Mouse (Mus musculus) ES-E14 (cell line): ENCODE data around the gene Fhad1. TPM values are rescaled to one million over a fixed set of nuclear protein-coding genes. Genes with fewer than 3 reads are reported as not detected.

Experiments used
- DNase-seq: peaks from one replicate; pipeline ENCODE4 v3.0.0-alpha.2; 2013; ENCODE audit warnings: low read depth, low spot score
- H3K27ac ChIP-seq: 2 replicates; pipeline ENCODE4 v1.5.1; 2012; ENCODE audit warnings: low read depth, mild to moderate bottlenecking, low read length, moderate library complexity, mixed read lengths; ENCODE audit not compliant: poor library complexity, insufficient read depth, severe bottlenecking
- H3K36me3 ChIP-seq: 2 replicates; pipeline ENCODE4 v1.6.1; 2012; ENCODE audit warnings: mild to moderate bottlenecking, low read length, moderate library complexity, mixed read lengths; ENCODE audit not compliant: control insufficient read depth, poor library complexity, insufficient read depth, severe bottlenecking
- H3K4me1 ChIP-seq, 2 experiments: fragments of 150-350 bp in 1 of 2; sonication (generic) in 1 of 2; 2 replicates each; pipeline ENCODE4 v1.6.1; 2012; ENCODE audit warnings: low read length in 2 of 2, mild to moderate bottlenecking in 1 of 2, mixed read lengths in 1 of 2; ENCODE audit not compliant: control insufficient read depth in 2 of 2, insufficient read depth in 2 of 2, poor library complexity in 1 of 2
- H3K4me3 ChIP-seq, 2 experiments: fragments of 150-350 bp in 1 of 2; sonication (generic) in 1 of 2; 2 replicates each; pipeline ENCODE4 v1.5.1; 2012; ENCODE audit warnings: low read length in 2 of 2, low read depth in 1 of 2, mild to moderate bottlenecking in 1 of 2, mixed read lengths in 1 of 2; ENCODE audit not compliant: insufficient read depth in 1 of 2, poor library complexity in 1 of 2, severe bottlenecking in 1 of 2
- H3K9ac ChIP-seq: 2 replicates; pipeline ENCODE4 v1.6.1; 2012; ENCODE audit warnings: low read depth, mild to moderate bottlenecking, low read length, mixed read lengths; ENCODE audit not compliant: poor library complexity, insufficient read depth, severe bottlenecking
- H3K9me3 ChIP-seq: fragments of 150-350 bp; sonication (generic); 2 replicates; pipeline ENCODE4 v1.6.1; 2012; ENCODE audit warnings: low read depth, mild to moderate bottlenecking, low read length; ENCODE audit not compliant: control insufficient read depth, insufficient read depth
- CHD2 ChIP-seq: IDR thresholded peaks from 2 replicates; pipeline ENCODE4 v1.6.1; 2014; ENCODE audit warnings: mild to moderate bottlenecking, low read depth, low read length, inconsistent platforms
- HCFC1 ChIP-seq: IDR thresholded peaks from 2 replicates; pipeline ENCODE4 v1.6.1; 2012; ENCODE audit warnings: low read length, inconsistent platforms, borderline replicate concordance; ENCODE audit not compliant: insufficient read depth
- MAFK ChIP-seq: IDR thresholded peaks from 2 replicates; pipeline ENCODE4 v1.6.1; 2014; ENCODE audit warnings: mild to moderate bottlenecking, low read depth, low read length, inconsistent platforms; ENCODE audit not compliant: insufficient read depth
- ZC3H11A ChIP-seq: IDR thresholded peaks from 2 replicates; pipeline ENCODE4 v1.6.1; 2012; ENCODE audit warnings: low read depth, mild to moderate bottlenecking, inconsistent platforms, low read length, borderline replicate concordance
- ZNF384 ChIP-seq: IDR thresholded peaks from 2 replicates; pipeline ENCODE4 v1.6.1; 2012; ENCODE audit warnings: low read depth, low read length, inconsistent platforms
- in situ Hi-C, 2 experiments: fragments of 600-800 bp; cut with MboI; formaldehyde crosslinking; loops; one replicate each; pipeline ENCODE4 v1.15.1; 2025; ENCODE audit warnings: low sequenced_read_pairs in 2 of 2, inconsistent platforms in 1 of 2; ENCODE audit not compliant: unreplicated experiment in 2 of 2
- total RNA-seq: library from RNA; depleted of rRNA; stranded (reverse); fragments of 300-350 nt; gene quantifications from 2 replicates; pipeline ENCODE4 v1.2.3, GENCODE M21; 2012

The Fhad1 gene
- total RNA-seq, 1 experiment, result 0.49 TPM

DNA sequence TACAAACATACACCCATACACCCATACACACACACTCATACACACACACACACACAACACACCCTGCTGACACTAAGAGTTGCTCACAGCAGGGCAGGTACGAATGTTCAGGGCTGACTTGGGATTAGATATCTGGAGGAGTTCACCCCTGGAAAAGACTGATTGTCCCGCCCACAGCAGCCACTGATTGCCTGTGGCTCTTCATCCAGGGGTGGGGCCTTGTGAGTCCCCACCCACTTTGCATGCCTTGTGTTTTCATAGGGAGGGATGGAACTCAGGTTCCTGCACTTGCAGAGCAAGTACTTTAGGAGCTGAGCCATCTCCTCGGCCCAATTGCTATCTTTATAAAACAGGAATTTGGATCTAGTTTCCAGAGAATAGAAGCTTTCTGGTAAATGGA lies 33.4 kb downstream of the Fhad1 start:
- no peak overlapping the region for H3K27ac ChIP-seq
- no peaks in the 10 kb centered on the region for H3K9me3 ChIP-seq
- TF ChIP-seq ZC3H11A (no peak), HCFC1 (no peak), CHD2 (no peak), ZNF384 (no peak), MAFK (no peak)
- no peaks in the 10 kb centered on the region; a peak in 1 of 4 replicates for H3K4me1 ChIP-seq
- no peak for DNase-seq
- no peak overlapping the region for H3K4me3 ChIP-seq
- no peaks in the 10 kb centered on the region for H3K36me3 ChIP-seq
- in situ Hi-C loops, result no loop called here
- H3K9ac ChIP-seq, result no peak overlapping the region

DNA sequence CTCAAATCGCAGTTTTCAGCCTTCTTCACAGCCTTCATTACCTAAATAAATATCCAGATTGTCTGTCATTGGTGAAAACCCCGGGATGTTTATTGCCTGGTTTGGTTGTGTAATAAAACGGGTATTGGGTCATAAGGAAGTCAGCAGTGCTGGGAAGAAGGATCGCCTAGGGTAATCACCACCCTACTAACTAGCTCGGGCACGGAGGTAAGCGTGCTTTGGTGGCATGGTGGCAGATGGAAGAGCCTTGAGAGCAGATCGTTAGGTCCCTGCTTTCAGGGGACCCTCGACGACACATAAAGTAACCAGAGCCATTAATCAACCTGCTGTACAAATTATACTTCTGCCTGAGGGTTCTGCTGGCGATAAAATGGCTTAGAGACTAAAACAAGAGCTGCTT lies 36.3 kb downstream of the Fhad1 start:
- Histone ChIP-seq H3K9ac (no peak overlapping the region), H3K4me3 (no peak overlapping the region), H3K27ac (no peak overlapping the region), H3K4me1 (no peaks in the 10 kb centered on the region; a peak in 1 of 4 replicates), H3K9me3 (no peaks in the 10 kb centered on the region), H3K36me3 (no peaks in the 10 kb centered on the region)
- in situ Hi-C loops, result no loop called here
- no peak for DNase-seq
- TF ChIP-seq MAFK (no peak), HCFC1 (no peak), ZNF384 (no peak), CHD2 (no peak), ZC3H11A (no peak)

DNA sequence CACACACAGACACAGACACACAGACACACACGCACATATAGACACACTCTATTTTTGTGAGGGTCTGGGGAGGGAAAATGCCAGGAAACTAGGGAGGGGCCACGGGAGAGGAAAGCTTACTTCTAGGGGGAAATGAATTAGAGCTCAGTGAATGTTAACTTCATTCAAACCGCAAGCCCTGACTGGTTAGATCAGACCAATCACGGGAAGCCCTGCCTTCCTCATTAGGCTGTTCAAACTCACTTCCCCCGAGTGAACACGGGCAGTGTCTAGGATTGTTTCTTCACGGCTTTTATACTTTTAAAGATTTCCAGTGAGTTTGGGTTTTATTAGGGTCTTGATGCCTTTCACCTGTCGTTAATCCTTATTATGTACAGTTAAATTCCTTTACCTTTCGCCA lies 37.5 kb downstream of the Fhad1 start:
- H3K4me3 ChIP-seq, result no peak overlapping the region
- TF ChIP-seq ZNF384 (no peak), MAFK (no peak), ZC3H11A (no peak), CHD2 (no peak), HCFC1 (no peak)
- H3K4me1 ChIP-seq, result no peaks in the 10 kb centered on the region; a peak in 1 of 4 replicates
- DNase-seq, result no peak
- no peak overlapping the region for H3K9ac ChIP-seq
- H3K27ac ChIP-seq, result no peak overlapping the region
- in situ Hi-C loops, result no loop called here
- no peaks in the 10 kb centered on the region for H3K9me3 ChIP-seq
- no peaks in the 10 kb centered on the region for H3K36me3 ChIP-seq

DNA sequence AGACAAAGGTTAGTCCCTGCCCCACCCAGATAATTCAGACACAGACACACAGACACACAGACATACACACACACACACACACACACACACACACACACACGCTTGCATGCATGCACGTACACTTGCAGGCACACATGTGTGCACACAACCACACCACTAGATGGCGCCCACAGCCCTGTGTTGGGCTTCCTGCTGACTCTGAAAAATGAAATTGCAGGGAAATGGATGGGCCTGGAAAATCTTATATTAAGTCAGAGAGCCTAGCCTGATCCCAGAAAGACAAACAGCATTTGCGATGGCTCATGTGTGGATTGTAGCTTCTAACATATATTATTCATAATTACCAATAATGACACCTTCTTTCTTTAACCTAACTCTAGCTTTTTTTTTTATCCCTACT lies 38.7 kb downstream of the Fhad1 start:
- TF ChIP-seq ZC3H11A (peak; percentile 61; the same call in 1 of the 2 replicates), MAFK (peak; percentile 56; the same call in 1 of the 2 replicates), HCFC1 (no peak)
- in situ Hi-C loops, result no loop called here

DNA sequence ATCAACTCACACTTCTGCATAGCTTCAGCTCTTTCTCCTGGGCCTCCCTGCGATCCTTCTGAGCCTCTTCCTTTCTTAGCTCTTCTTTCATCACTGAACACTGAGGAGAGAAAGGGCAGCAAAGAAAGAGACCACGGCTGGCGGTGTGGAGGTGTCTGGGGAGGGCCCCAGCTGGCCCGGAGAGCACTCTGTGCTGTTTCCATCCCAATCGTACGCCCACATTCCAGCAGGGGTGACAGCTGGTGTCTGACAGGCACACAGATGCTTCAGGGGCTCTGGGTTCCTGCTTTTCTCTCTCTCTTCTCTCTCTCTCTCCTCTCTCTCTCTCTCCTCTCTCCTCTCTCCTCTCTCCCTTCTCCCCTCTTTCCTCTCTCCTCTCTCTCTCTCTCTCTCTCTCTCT lies 50.3 kb downstream of the Fhad1 start:
- Histone ChIP-seq H3K9ac (no peak overlapping the region), H3K36me3 (no peaks in the 10 kb centered on the region), H3K4me1 (no peaks in the 10 kb centered on the region), H3K27ac (no peak overlapping the region), H3K4me3 (no peak overlapping the region), H3K9me3 (no peaks in the 10 kb centered on the region)
- TF ChIP-seq ZNF384 (no peak), MAFK (no peak)
- DNase-seq, result no peak
- in situ Hi-C loops, result no loop called here

More for the DNA sequence above, 38.7 kb downstream of the Fhad1 start:
- DNase-seq, result no peak
- no peak overlapping the region for H3K27ac ChIP-seq
- H3K9me3 ChIP-seq, result no peaks in the 10 kb centered on the region
- no peak overlapping the region for H3K4me3 ChIP-seq
- H3K9ac ChIP-seq, result no peak overlapping the region
- no peaks in the 10 kb centered on the region for H3K4me1 ChIP-seq
- no peaks in the 10 kb centered on the region for H3K36me3 ChIP-seq
